Mouse (Mus musculus) adrenal gland, adult 2 months (tissue): ENCODE data around the gene Vav3. TPM values are rescaled to one million over a fixed set of nuclear protein-coding genes. Genes with fewer than 3 reads are reported as not detected.
"Not testable (repeated sequence)": the region's sequence is repeated elsewhere in the genome, so short reads cannot be mapped to it uniquely, and the experiment has no call there.

ENCODE experiments used
- DNase-seq: peaks from one replicate; pipeline ENCODE4 v3.0.0; 2021
- polyA plus RNA-seq: library from polyadenylated mRNA; depleted of rRNA; stranded (reverse); fragments of >200 nt; gene quantifications from 2 replicates; pipeline ENCODE4 v1.2.3, GENCODE M21; 2012
- total RNA-seq, 2 experiments: library from RNA; stranded (reverse); gene quantifications; 2 replicates each; pipeline ENCODE4 v1.2.3; 2021

Gene Vav3
- total and polyA plus RNA-seq, 3 experiments: 0.54 to 4.9 (median 3.6) TPM

GRCm38 (mm10) chr3:109444077-109444476, 103.6 kb downstream of the Vav3 start:
- no peak for DNase-seq

GRCm38 (mm10) chr3:109446903-109447302, 106.5 kb downstream of the Vav3 start:
- no peak for DNase-seq

- not testable (repeated sequence) for DNase-seq
Measured at GRCm38 (mm10) chr3:109448249-109448648, 107.8 kb downstream of the Vav3 start.

- DNase-seq: no peak
Measured at GRCm38 (mm10) chr3:109451966-109452365, 111.5 kb downstream of the Vav3 start.

GRCm38 (mm10) chr3:109454633-109455032, 114.2 kb downstream of the Vav3 start:
- DNase-seq: no peak

GRCm38 (mm10) chr3:109456340-109456739, 115.9 kb downstream of the Vav3 start:
- no peak for DNase-seq

- no peak for DNase-seq
Measured at GRCm38 (mm10) chr3:109463684-109464083, 123.2 kb downstream of the Vav3 start.

- DNase-seq: no peak
Measured at GRCm38 (mm10) chr3:109464600-109464999, 124.1 kb downstream of the Vav3 start.

- no peak for DNase-seq
Measured at GRCm38 (mm10) chr3:109466541-109466940, 126.1 kb downstream of the Vav3 start.

- peak; percentile 13 for DNase-seq
Measured at GRCm38 (mm10) chr3:109467288-109467687, 126.8 kb downstream of the Vav3 start.

- DNase-seq: peak; percentile 74
Measured at GRCm38 (mm10) chr3:109469465-109469864, 129.0 kb downstream of the Vav3 start.

GRCm38 (mm10) chr3:109470651-109471255, 130.3 kb downstream of the Vav3 start:
- DNase-seq: no peak

GRCm38 (mm10) chr3:109476521-109476920, 136.1 kb downstream of the Vav3 start:
- DNase-seq: no peak

GRCm38 (mm10) chr3:109478297-109478696, 137.8 kb downstream of the Vav3 start:
- DNase-seq: no peak

- DNase-seq: no peak
Measured at GRCm38 (mm10) chr3:109480625-109481024, 140.2 kb downstream of the Vav3 start.

- no peak for DNase-seq
Measured at GRCm38 (mm10) chr3:109486786-109487185, 146.3 kb downstream of the Vav3 start.

GRCm38 (mm10) chr3:109487823-109488222, 147.4 kb downstream of the Vav3 start:
- no peak for DNase-seq

- no peak for DNase-seq
Measured at GRCm38 (mm10) chr3:109488750-109489171, 148.3 kb downstream of the Vav3 start.

GRCm38 (mm10) chr3:109490561-109491296, 150.3 kb downstream of the Vav3 start:
- no peak for DNase-seq

GRCm38 (mm10) chr3:109491568-109491967, 151.1 kb downstream of the Vav3 start:
- peak; percentile 55 for DNase-seq

- DNase-seq: no peak
Measured at GRCm38 (mm10) chr3:109496461-109496860, 156.0 kb downstream of the Vav3 start.

GRCm38 (mm10) chr3:109497074-109497473, 156.6 kb downstream of the Vav3 start:
- no peak for DNase-seq

GRCm38 (mm10) chr3:109499861-109500456, 159.5 kb downstream of the Vav3 start:
- no peak for DNase-seq
